Mouse (Mus musculus) midbrain, postnatal 0 days (tissue): ENCODE measurements around the gene 3110082J24Rik. TPM values are rescaled to one million over a fixed set of nuclear protein-coding genes. Genes with fewer than 3 reads are reported as not detected.

Source experiments
- ATAC-seq: fragments of 200-750 bp; cut with Nextera tagmentation; 2 replicates; pipeline ENCODE4 v1.8.0; 2017; ENCODE audit warnings: moderate number of reproducible peaks, mild to moderate bottlenecking, moderate TSS enrichment, moderate library complexity; ENCODE audit not compliant: low FRiP score
- DNase-seq: peaks from one replicate; pipeline ENCODE4 v3.0.0-alpha.2; 2015; ENCODE audit warnings: low spot score
- H3K27ac ChIP-seq: fragments of 300-500 bp; sonication (generic); 2 replicates; pipeline ENCODE4 v1.5.1; 2014; ENCODE audit warnings: low read depth, mild to moderate bottlenecking, low read length, mixed read lengths
- H3K27me3 ChIP-seq: fragments of 300-500 bp; sonication (generic); 2 replicates; pipeline ENCODE4 v1.6.1; 2014; ENCODE audit warnings: low read length, control low read depth, mixed read lengths; ENCODE audit not compliant: insufficient read depth
- H3K36me3 ChIP-seq: fragments of 300-500 bp; sonication (generic); 2 replicates; pipeline ENCODE4 v1.6.1; 2014; ENCODE audit warnings: low read length, control low read depth, mixed read lengths; ENCODE audit not compliant: insufficient read depth
- H3K4me1 ChIP-seq: fragments of 300-500 bp; sonication (generic); 2 replicates; pipeline ENCODE4 v1.6.1; 2014; ENCODE audit warnings: mild to moderate bottlenecking, control low read depth, antibody characterized with exemption, low read length, mixed read lengths; ENCODE audit not compliant: insufficient read depth
- H3K4me2 ChIP-seq: fragments of 300-500 bp; sonication (generic); 2 replicates; pipeline ENCODE4 v1.6.1; 2014; ENCODE audit warnings: low read depth, mild to moderate bottlenecking, low read length, mixed read lengths; ENCODE audit not compliant: poor library complexity, severe bottlenecking
- H3K4me3 ChIP-seq: fragments of 300-500 bp; sonication (generic); 2 replicates; pipeline ENCODE4 v1.5.1; 2014; ENCODE audit warnings: low read depth, mild to moderate bottlenecking, low read length, moderate library complexity
- H3K9ac ChIP-seq: fragments of 300-500 bp; sonication (generic); replicated peaks from 2 replicates; pipeline ENCODE4 v1.6.1; 2014; ENCODE audit warnings: mild to moderate bottlenecking, low read length, moderate library complexity, mixed read lengths; ENCODE audit not compliant: poor library complexity, severe bottlenecking
- H3K9me3 ChIP-seq: fragments of 300-500 bp; sonication (generic); 2 replicates; pipeline ENCODE4 v1.6.1; 2016; ENCODE audit warnings: low read length, control low read depth
- CTCF ChIP-seq: IDR thresholded peaks from 2 replicates; pipeline ENCODE4 v1.5.1; 2016; ENCODE audit warnings: antibody characterized with exemption, mild to moderate bottlenecking
- WGBS: fragments of 180-500 bp; shearing (Covaris S2); extraction: QIAGEN DNeasy Blood & Tissue Kit; methylation state at CpG from one replicate; pipeline ENCODE4 v1.1.7; 2014; 5-methylcytosine and 5-hydroxymethylcytosine counted together
- polyA plus RNA-seq: library from polyadenylated mRNA; unstranded; fragments of >200 nt; fragmentation: Nextera tagmentation; extraction: Ambion mirVana; gene quantifications from 2 replicates; pipeline ENCODE4 v1.2.1, GENCODE M21; 2015
- total RNA-seq: library from RNA; depleted of rRNA; stranded (reverse); fragments of >200 nt; gene quantifications from 2 replicates; pipeline ENCODE4 v1.2.3, GENCODE M21; 2014

3110082J24Rik gene
- total and polyA plus RNA-seq, 2 experiments from 2014 or later, result 2.6 to 4.3 TPM

- Histone ChIP-seq H3K4me1 (no peaks in the 10 kb centered on the region), H3K9me3 (no peaks in the 10 kb centered on the region), H3K36me3 (peaks cover 44% of the 10 kb centered on the region), H3K27me3 (no peaks in the 10 kb centered on the region), H3K9ac (no peak overlapping the region), H3K4me3 (no peak overlapping the region), H3K4me2 (no peak overlapping the region), H3K27ac (no peak overlapping the region)
- TF ChIP-seq CTCF, result no peak
- 94% methylated on average over 11 of the region's 11 CpGs for WGBS
- DNase-seq (no peak), ATAC-seq (no peak)
Measured at GRCm38 (mm10) chr5:30135711-30136231, 29.9 kb upstream of the 3110082J24Rik start.

GRCm38 (mm10) chr5:30132173-30132572, 26.3 kb upstream of the 3110082J24Rik start:
- no peak overlapping the region for H3K4me2 ChIP-seq
- H3K4me3 ChIP-seq, result no peak overlapping the region
- H3K4me1 ChIP-seq, result no peaks in the 10 kb centered on the region
- H3K27me3 ChIP-seq, result no peaks in the 10 kb centered on the region
- 96% methylated on average over 2 of the region's 2 CpGs for WGBS
- peaks cover 46% of the 10 kb centered on the region for H3K36me3 ChIP-seq
- no peak overlapping the region for H3K27ac ChIP-seq
- H3K9ac ChIP-seq, result no peak overlapping the region
- DNase-seq (no peak), ATAC-seq (no peak)
- no peak for TF ChIP-seq CTCF
- no peaks in the 10 kb centered on the region for H3K9me3 ChIP-seq

- Histone ChIP-seq H3K4me1 (no peaks in the 10 kb centered on the region), H3K36me3 (peaks cover 52% of the 10 kb centered on the region), H3K4me3 (no peak overlapping the region), H3K9ac (no peak overlapping the region), H3K4me2 (no peak overlapping the region), H3K27ac (no peak overlapping the region), H3K27me3 (no peaks in the 10 kb centered on the region), H3K9me3 (no peaks in the 10 kb centered on the region)
- ATAC-seq, result no peak
- DNase-seq, result no peak
- WGBS, result 98% methylated on average over 4 of the region's 4 CpGs
- no peak for TF ChIP-seq CTCF
Measured at GRCm38 (mm10) chr5:30131246-30131645, 25.4 kb upstream of the 3110082J24Rik start.

- WGBS, result 87% methylated on average over 6 of the region's 6 CpGs
- no peak for TF ChIP-seq CTCF
Measured at GRCm38 (mm10) chr5:30128680-30129079, 22.8 kb upstream of the 3110082J24Rik start.

GRCm38 (mm10) chr5:30127921-30128597, 22.2 kb upstream of the 3110082J24Rik start:
- Histone ChIP-seq H3K4me3 (no peak overlapping the region), H3K4me1 (no peaks in the 10 kb centered on the region), H3K9me3 (no peaks in the 10 kb centered on the region), H3K4me2 (no peak overlapping the region), H3K9ac (no peak overlapping the region), H3K27ac (no peak overlapping the region), H3K27me3 (no peaks in the 10 kb centered on the region), H3K36me3 (peaks cover 67% of the 10 kb centered on the region)
- ATAC-seq, result no peak
- WGBS, result 89% methylated on average over 13 of the region's 13 CpGs
- DNase-seq, result no peak
- TF ChIP-seq CTCF, result no peak

More at GRCm38 (mm10) chr5:30128680-30129079, 22.8 kb upstream of the 3110082J24Rik start:
- no peak overlapping the region for H3K9ac ChIP-seq
- DNase-seq (no peak), ATAC-seq (no peak)
- H3K27ac ChIP-seq, result no peak overlapping the region
- no peak overlapping the region for H3K4me3 ChIP-seq
- peaks cover 61% of the 10 kb centered on the region for H3K36me3 ChIP-seq
- no peaks in the 10 kb centered on the region for H3K27me3 ChIP-seq
- no peaks in the 10 kb centered on the region for H3K9me3 ChIP-seq
- H3K4me1 ChIP-seq, result no peaks in the 10 kb centered on the region
- no peak overlapping the region for H3K4me2 ChIP-seq

GRCm38 (mm10) chr5:30126756-30127155, 20.9 kb upstream of the 3110082J24Rik start:
- H3K9ac ChIP-seq, result no peak overlapping the region
- no peak overlapping the region for H3K4me2 ChIP-seq
- 91% methylated on average over 7 of the region's 7 CpGs for WGBS
- H3K4me3 ChIP-seq, result no peak overlapping the region
- no peaks in the 10 kb centered on the region for H3K4me1 ChIP-seq
- ATAC-seq, result no peak
- H3K27ac ChIP-seq, result no peak overlapping the region
- H3K27me3 ChIP-seq, result no peaks in the 10 kb centered on the region
- peaks cover 73% of the 10 kb centered on the region for H3K36me3 ChIP-seq
- no peaks in the 10 kb centered on the region for H3K9me3 ChIP-seq
- no peak for DNase-seq
- TF ChIP-seq CTCF, result no peak
